Mouse (Mus musculus) limb, embryonic 14.5 days (tissue): ENCODE measurements around the gene Sacm1l. TPM values are rescaled to one million over a fixed set of nuclear protein-coding genes. Genes with fewer than 3 reads are reported as not detected.

Source experiments
- ATAC-seq: fragments of 200-750 bp; cut with Nextera tagmentation; 2 replicates; pipeline ENCODE4 v1.8.0; 2017; ENCODE audit warnings: low read depth, moderate number of reproducible peaks, moderate TSS enrichment; ENCODE audit not compliant: low FRiP score
- DNase-seq: peaks from one replicate; pipeline ENCODE4 v3.0.0-alpha.2; 2015; ENCODE audit warnings: low spot score
- H3K27ac ChIP-seq: fragments of 300-500 bp; sonication (generic); replicated peaks from 2 replicates; pipeline ENCODE4 v1.5.1; 2014; ENCODE audit warnings: low read depth, mild to moderate bottlenecking, low read length, moderate library complexity, mixed read lengths
- H3K27me3 ChIP-seq: fragments of 300-500 bp; sonication (generic); 2 replicates; pipeline ENCODE4 v1.6.1; 2014; ENCODE audit warnings: low read length, mixed read lengths; ENCODE audit not compliant: control insufficient read depth, insufficient read depth
- H3K36me3 ChIP-seq: fragments of 300-500 bp; sonication (generic); 2 replicates; pipeline ENCODE4 v1.6.1; 2014; ENCODE audit warnings: mild to moderate bottlenecking, low read length, moderate library complexity, mixed read lengths; ENCODE audit not compliant: control insufficient read depth, insufficient read depth
- H3K4me1 ChIP-seq: fragments of 300-500 bp; sonication (generic); 2 replicates; pipeline ENCODE4 v1.6.1; 2014; ENCODE audit warnings: antibody characterized with exemption, low read length, mixed read lengths; ENCODE audit not compliant: control insufficient read depth, insufficient read depth
- H3K4me2 ChIP-seq: fragments of 300-500 bp; sonication (generic); replicated peaks from 2 replicates; pipeline ENCODE4 v1.6.1; 2014; ENCODE audit warnings: low read depth, mild to moderate bottlenecking, low read length, moderate library complexity; ENCODE audit not compliant: severe bottlenecking
- H3K4me3 ChIP-seq: fragments of 300-500 bp; sonication (generic); replicated peaks from 2 replicates; pipeline ENCODE4 v1.5.1; 2014; ENCODE audit warnings: low read length
- H3K9ac ChIP-seq: fragments of 300-500 bp; sonication (generic); 2 replicates; pipeline ENCODE4 v1.6.1; 2014; ENCODE audit warnings: mild to moderate bottlenecking, low read depth, low read length, moderate library complexity; ENCODE audit not compliant: severe bottlenecking
- H3K9me3 ChIP-seq: fragments of 300-500 bp; sonication (generic); 2 replicates; pipeline ENCODE4 v1.6.1; 2016; ENCODE audit warnings: low read length; ENCODE audit not compliant: control insufficient read depth
- POLR2A ChIP-seq: fragments of 200-500 bp; IDR thresholded peaks from 2 replicates; pipeline ENCODE4 v1.8.0; 2012; ENCODE audit warnings: inconsistent platforms, mild to moderate bottlenecking, moderate library complexity, borderline replicate concordance; ENCODE audit not compliant: insufficient read depth, insufficient read length; ENCODE audit errors: extremely low read depth
- WGBS: fragments of 180-500 bp; shearing (Covaris S2); extraction: QIAGEN DNeasy Blood & Tissue Kit; methylation state at CpG from one replicate; pipeline ENCODE4 v1.1.7; 2014; 5-methylcytosine and 5-hydroxymethylcytosine counted together
- polyA plus RNA-seq, 2 experiments: library from polyadenylated mRNA; depleted of rRNA in 1 of 2; stranded (reverse) in 1 of 2; unstranded in 1 of 2; fragments of >200 nt; fragmentation: Nextera tagmentation in 1 of 2; extraction: Ambion mirVana in 1 of 2; gene quantifications; 2 replicates each; pipeline versions ENCODE4 v1.2.1 to v1.2.3; 2012 to 2014

The Sacm1l gene
- polyA plus RNA-seq, 2 experiments = 25.2 to 50.2 TPM

GRCm38 (mm10) chr9:123484830-123485229, 44.7 kb upstream of the Sacm1l start:
- no peaks in the 10 kb centered on the region for H3K27me3 ChIP-seq
- no peak for ATAC-seq
- no peaks in the 10 kb centered on the region for H3K9me3 ChIP-seq
- DNase-seq = no peak
- no peak overlapping the region for H3K4me3 ChIP-seq
- H3K9ac ChIP-seq = no peak overlapping the region
- peaks cover 49% of the 10 kb centered on the region for H3K36me3 ChIP-seq
- no peak overlapping the region for H3K4me2 ChIP-seq
- peaks cover 46% of the 10 kb centered on the region for H3K4me1 ChIP-seq
- no peak for TF ChIP-seq POLR2A
- 98% methylated on average over 3 of the region's 3 CpGs for WGBS
- no peak overlapping the region for H3K27ac ChIP-seq

GRCm38 (mm10) chr9:123485561-123485960, 44.0 kb upstream of the Sacm1l start:
- H3K36me3 ChIP-seq = peaks cover 51% of the 10 kb centered on the region
- DNase-seq = no peak
- no peak overlapping the region for H3K9ac ChIP-seq
- H3K9me3 ChIP-seq = no peaks in the 10 kb centered on the region
- ATAC-seq = no peak
- WGBS = 91% methylated on average over 4 of the region's 4 CpGs
- H3K27ac ChIP-seq = no peak overlapping the region
- H3K27me3 ChIP-seq = no peaks in the 10 kb centered on the region
- TF ChIP-seq POLR2A = no peak
- H3K4me1 ChIP-seq = peaks cover 46% of the 10 kb centered on the region
- H3K4me3 ChIP-seq = no peak overlapping the region
- no peak overlapping the region for H3K4me2 ChIP-seq

GRCm38 (mm10) chr9:123486635-123487034, 42.9 kb upstream of the Sacm1l start:
- Histone ChIP-seq H3K9me3 (no peaks in the 10 kb centered on the region), H3K27ac (no peak overlapping the region), H3K9ac (no peak overlapping the region), H3K4me1 (peaks cover 45% of the 10 kb centered on the region), H3K4me2 (no peak overlapping the region), H3K27me3 (no peaks in the 10 kb centered on the region), H3K4me3 (no peak overlapping the region), H3K36me3 (peaks cover 46% of the 10 kb centered on the region)
- DNase-seq (no peak), ATAC-seq (no peak)
- TF ChIP-seq POLR2A = no peak
- 60% methylated on average over 3 of the region's 3 CpGs for WGBS

- H3K9ac ChIP-seq = no peak overlapping the region
- H3K36me3 ChIP-seq = peaks cover 34% of the 10 kb centered on the region
- TF ChIP-seq POLR2A = no peak
- peaks cover 37% of the 10 kb centered on the region for H3K4me1 ChIP-seq
- H3K9me3 ChIP-seq = no peaks in the 10 kb centered on the region
- DNase-seq = no peak
- 70% methylated on average over 2 of the region's 2 CpGs for WGBS
- no peak for ATAC-seq
- no peak overlapping the region for H3K4me2 ChIP-seq
- H3K27me3 ChIP-seq = no peaks in the 10 kb centered on the region
- no peak overlapping the region for H3K4me3 ChIP-seq
- H3K27ac ChIP-seq = no peak overlapping the region
These were observed 40.5 kb upstream of the Sacm1l start for GRCm38 (mm10) chr9:123489073-123489472.

- Histone ChIP-seq H3K4me1 (peaks cover 37% of the 10 kb centered on the region), H3K4me3 (no peak overlapping the region), H3K27ac (peak overlapping the region; percentile 4; the same call in 1 of the 2 replicates), H3K4me2 (no peak overlapping the region), H3K36me3 (peaks cover 26% of the 10 kb centered on the region), H3K27me3 (no peaks in the 10 kb centered on the region), H3K9ac (no peak overlapping the region), H3K9me3 (no peaks in the 10 kb centered on the region)
- ATAC-seq = no peak
- no peak for TF ChIP-seq POLR2A
- 47% methylated on average over 9 of the region's 9 CpGs for WGBS
- DNase-seq = no peak
These were observed 39.7 kb upstream of the Sacm1l start for GRCm38 (mm10) chr9:123489727-123490343.
